Mouse (Mus musculus) intestine, postnatal 0 days (tissue): ENCODE data around the gene S100a6. TPM values are rescaled to one million over a fixed set of nuclear protein-coding genes. Genes with fewer than 3 reads are reported as not detected.

Experiments
- ATAC-seq: fragments of 200-750 bp; cut with Nextera tagmentation; 2 replicates; pipeline ENCODE4 v1.8.0; 2017; ENCODE audit warnings: mild to moderate bottlenecking, moderate TSS enrichment, moderate library complexity
- H3K27ac ChIP-seq: fragments of 300-500 bp; sonication (generic); 2 replicates; pipeline ENCODE4 v1.5.1; 2014; ENCODE audit warnings: mild to moderate bottlenecking, low read depth, low read length, moderate library complexity
- H3K27me3 ChIP-seq: fragments of 300-500 bp; sonication (generic); replicated peaks from 2 replicates; pipeline ENCODE4 v1.6.1; 2014; ENCODE audit warnings: low read length, mixed read lengths; ENCODE audit not compliant: control insufficient read depth, insufficient read depth
- H3K36me3 ChIP-seq: fragments of 300-500 bp; sonication (generic); 2 replicates; pipeline ENCODE4 v1.6.1; 2014; ENCODE audit warnings: mild to moderate bottlenecking, moderate library complexity; ENCODE audit not compliant: control insufficient read depth, insufficient read depth
- H3K4me1 ChIP-seq: fragments of 300-500 bp; sonication (generic); replicated peaks from 2 replicates; pipeline ENCODE4 v1.6.1; 2014; ENCODE audit warnings: antibody characterized with exemption, low read length, mixed read lengths; ENCODE audit not compliant: control insufficient read depth, insufficient read depth
- H3K4me2 ChIP-seq: fragments of 300-500 bp; sonication (generic); replicated peaks from 2 replicates; pipeline ENCODE4 v1.6.1; 2014; ENCODE audit warnings: low read depth, mild to moderate bottlenecking, moderate library complexity
- H3K4me3 ChIP-seq: fragments of 300-500 bp; sonication (generic); 2 replicates; pipeline ENCODE4 v1.5.1; 2014; ENCODE audit warnings: low read depth, low read length
- H3K9ac ChIP-seq: fragments of 300-500 bp; sonication (generic); 2 replicates; pipeline ENCODE4 v1.6.1; 2014; ENCODE audit warnings: mild to moderate bottlenecking, low read depth, low read length
- H3K9me3 ChIP-seq: fragments of 300-500 bp; sonication (generic); 2 replicates; pipeline ENCODE4 v1.6.1; 2016; ENCODE audit warnings: mixed run types; ENCODE audit not compliant: control insufficient read depth
- CTCF ChIP-seq: sonication (generic); IDR thresholded peaks from 2 replicates; pipeline ENCODE4 v1.5.1; 2016; ENCODE audit warnings: low read depth, mild to moderate bottlenecking, control low read depth, antibody characterized with exemption, moderate library complexity
- WGBS: fragments of 180-500 bp; shearing (Covaris S2); extraction: QIAGEN DNeasy Blood & Tissue Kit; methylation state at CpG from one replicate; pipeline ENCODE4 v1.1.7; 2014; 5-methylcytosine and 5-hydroxymethylcytosine counted together
- polyA plus RNA-seq: library from polyadenylated mRNA; unstranded; fragments of >200 nt; fragmentation: Nextera tagmentation; extraction: Ambion mirVana; gene quantifications from 2 replicates; pipeline ENCODE4 v1.2.1, GENCODE M21; 2015

S100a6 gene
- polyA plus RNA-seq, 1 experiment from 2014 or later, result 424 TPM

- no peak for TF ChIP-seq CTCF
- Histone ChIP-seq H3K9me3 (no peaks in the 10 kb centered on the region), H3K36me3 (no peaks in the 10 kb centered on the region), H3K27ac (no peak overlapping the region), H3K4me1 (no peaks in the 10 kb centered on the region), H3K4me2 (no peak overlapping the region), H3K4me3 (no peak overlapping the region), H3K27me3 (no peaks in the 10 kb centered on the region), H3K9ac (no peak overlapping the region)
- 46% methylated on average over 6 of the region's 6 CpGs for WGBS
- ATAC-seq, result no peak
These were observed 14.9 kb upstream of the S100a6 start for GRCm38 (mm10) chr3:90597736-90598135.

- H3K27ac ChIP-seq, result no peak overlapping the region
These were observed 14.5 kb upstream of the S100a6 start for GRCm38 (mm10) chr3:90598212-90598611.

GRCm38 (mm10) chr3:90599401-90599800 lies 13.3 kb upstream of the S100a6 start:
- H3K27me3 ChIP-seq, result no peaks in the 10 kb centered on the region
- H3K9ac ChIP-seq, result no peak overlapping the region

More at GRCm38 (mm10) chr3:90598212-90598611, 14.5 kb upstream of the S100a6 start:
- no peaks in the 10 kb centered on the region for H3K27me3 ChIP-seq
- H3K9me3 ChIP-seq, result no peaks in the 10 kb centered on the region
- no peaks in the 10 kb centered on the region for H3K4me1 ChIP-seq
- no peak for ATAC-seq
- no peak for TF ChIP-seq CTCF
- H3K36me3 ChIP-seq, result no peaks in the 10 kb centered on the region
- H3K9ac ChIP-seq, result no peak overlapping the region
- H3K4me3 ChIP-seq, result no peak overlapping the region
- 65% methylated on average over 4 of the region's 4 CpGs for WGBS
- H3K4me2 ChIP-seq, result no peak overlapping the region

DNA sequence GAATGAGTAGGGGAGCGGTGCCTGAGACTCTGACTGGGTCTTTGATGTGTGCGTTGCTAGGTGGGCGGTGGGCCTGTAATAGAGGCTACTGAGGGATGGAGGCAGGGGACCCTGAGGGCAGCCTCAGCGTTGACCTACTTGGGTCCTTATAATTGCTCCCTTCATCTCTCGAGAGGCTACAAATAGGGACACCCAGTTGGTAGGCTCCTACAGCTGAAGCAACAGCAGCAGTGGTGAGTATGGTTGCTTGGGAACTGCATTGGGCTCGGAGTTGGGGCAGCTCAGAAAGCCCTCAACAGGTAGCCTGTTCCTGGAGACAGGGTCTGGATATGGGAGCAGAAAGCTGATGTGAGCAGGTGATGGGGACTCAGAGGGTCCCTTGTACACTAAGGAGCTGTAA lies 12.6 kb upstream of the S100a6 start:
- Histone ChIP-seq H3K36me3 (no peaks in the 10 kb centered on the region), H3K4me1 (no peaks in the 10 kb centered on the region), H3K27ac (no peak overlapping the region), H3K9ac (no peak overlapping the region), H3K9me3 (no peaks in the 10 kb centered on the region), H3K27me3 (no peaks in the 10 kb centered on the region), H3K4me2 (no peak overlapping the region), H3K4me3 (no peak overlapping the region)
- 90% methylated on average over 6 of the region's 6 CpGs for WGBS
- TF ChIP-seq CTCF, result no peak
- ATAC-seq, result no peak

More at GRCm38 (mm10) chr3:90599401-90599800, 13.3 kb upstream of the S100a6 start:
- Histone ChIP-seq H3K36me3 (no peaks in the 10 kb centered on the region), H3K27ac (no peak overlapping the region), H3K4me3 (no peak overlapping the region), H3K4me1 (no peaks in the 10 kb centered on the region), H3K4me2 (no peak overlapping the region), H3K9me3 (no peaks in the 10 kb centered on the region)
- WGBS, result 72% methylated on average over 3 of the region's 3 CpGs
- TF ChIP-seq CTCF, result no peak
- no peak for ATAC-seq

DNA sequence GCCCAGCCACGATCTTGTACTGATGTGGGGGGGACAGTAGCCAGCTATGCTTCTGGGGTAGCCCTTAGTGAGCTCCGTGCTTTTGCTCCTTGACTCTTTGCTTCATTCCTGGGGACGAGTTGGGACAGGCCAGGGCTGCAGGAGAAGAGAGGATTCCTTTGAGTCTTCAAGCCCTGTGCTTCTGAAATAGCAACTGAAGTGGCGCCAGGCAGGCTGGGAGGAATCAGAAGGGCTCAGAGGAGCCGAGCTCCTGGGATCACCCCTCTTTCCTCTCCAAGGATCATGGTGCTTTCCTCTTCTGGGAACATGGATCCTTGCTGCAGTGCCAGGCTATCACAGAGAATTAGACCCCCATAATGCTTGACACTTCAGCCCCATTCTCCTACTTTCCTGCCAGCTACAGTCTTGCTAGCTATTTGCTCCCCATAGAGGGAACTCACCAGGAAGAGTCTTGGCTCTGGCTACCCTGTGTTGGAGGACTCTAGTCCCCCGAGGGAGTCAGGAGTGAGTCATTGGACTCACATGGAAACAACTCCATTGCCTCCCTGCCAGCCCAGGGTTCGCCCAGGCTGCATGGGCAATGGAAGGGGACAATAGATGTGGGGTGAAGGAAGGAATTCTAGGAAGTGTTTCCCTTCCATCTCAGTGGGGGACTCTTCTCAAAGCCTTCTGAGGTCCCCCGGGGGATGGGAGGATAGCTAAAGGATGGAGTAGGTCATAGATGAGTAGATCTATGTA lies 12.1 kb upstream of the S100a6 start:
- no peak for TF ChIP-seq CTCF
- no peaks in the 10 kb centered on the region for H3K9me3 ChIP-seq
- H3K9ac ChIP-seq, result no peak overlapping the region
- no peak overlapping the region for H3K27ac ChIP-seq
- WGBS, result 81% methylated on average over 8 of the region's 8 CpGs
- no peaks in the 10 kb centered on the region for H3K36me3 ChIP-seq
- no peaks in the 10 kb centered on the region for H3K4me1 ChIP-seq
- H3K4me2 ChIP-seq, result no peak overlapping the region
- H3K4me3 ChIP-seq, result no peak overlapping the region
- no peaks in the 10 kb centered on the region for H3K27me3 ChIP-seq
- ATAC-seq, result no peak

DNA sequence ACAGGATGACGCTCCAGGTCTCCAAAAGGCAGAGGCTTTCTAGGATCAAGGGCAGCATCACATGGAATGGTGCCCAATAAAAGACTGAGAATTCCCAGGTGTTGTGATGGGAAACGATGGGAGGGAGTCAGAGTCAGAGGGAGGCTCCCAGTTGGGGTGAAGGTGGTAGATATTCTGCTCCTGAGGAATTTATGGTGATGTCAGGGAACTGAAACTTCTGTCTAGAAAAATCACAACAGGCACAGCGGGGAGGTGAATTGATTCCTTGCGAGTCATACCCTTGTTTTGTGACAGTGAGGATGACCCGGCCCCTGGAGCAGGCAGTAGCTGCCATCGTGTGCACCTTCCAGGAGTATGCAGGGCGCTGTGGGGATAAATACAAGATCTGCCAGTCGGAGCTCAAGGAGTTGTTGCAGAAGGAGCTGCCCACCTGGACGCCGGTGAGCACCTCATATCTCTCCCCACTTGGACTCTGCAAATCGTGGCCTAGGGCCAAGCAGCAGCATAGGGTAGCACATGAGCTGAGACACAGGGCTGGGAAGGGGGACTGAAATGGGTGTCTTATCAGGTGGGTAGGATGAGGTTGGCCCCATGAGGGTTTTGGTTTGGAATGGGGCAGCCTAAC lies 11.1 kb upstream of the S100a6 start, which contains the start of gene Gm42674:
Gene Gm42674, plus strand, starts transcription at position 419 of the 625 bp plus-strand sequence.
- TF ChIP-seq CTCF, result no peak
- Histone ChIP-seq H3K9ac (no peak within 1 kb of the TSS), H3K4me2 (no peak within 1 kb of the TSS), H3K36me3 (no peaks in the 10 kb centered on the region), H3K4me1 (no peaks in the 10 kb centered on the region), H3K27ac (no peak within 1 kb of the TSS), H3K27me3 (no peaks in the 10 kb centered on the region), H3K4me3 (no peak within 1 kb of the TSS), H3K9me3 (no peaks in the 10 kb centered on the region)
- no peak for ATAC-seq
- 79% methylated on average over 11 of the region's 11 CpGs for WGBS
